Mouse (Mus musculus): ENCODE data around the gene Calcb.

DNA sequence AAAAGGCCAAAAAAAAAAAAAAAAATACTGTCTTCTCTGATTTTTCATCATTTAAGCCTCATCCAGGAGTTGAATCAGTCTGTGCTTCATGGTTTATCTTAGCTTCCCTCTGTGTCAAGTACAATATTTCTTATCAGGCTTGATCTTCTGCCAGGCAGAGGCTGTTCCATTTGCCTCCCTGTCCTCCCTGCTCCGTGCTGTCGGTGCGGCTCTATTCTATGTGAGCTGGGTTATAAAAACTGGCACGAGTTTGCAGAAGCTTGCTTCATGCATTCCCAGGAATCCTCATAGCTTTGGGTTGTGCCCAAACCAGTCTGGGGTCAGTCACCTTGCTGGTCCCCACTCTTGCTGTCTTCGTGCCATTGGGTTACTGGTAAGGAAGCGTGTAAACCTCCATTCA is 12.7 kb downstream of the Calcb start:
- no peak for TF ChIP-seq GATA1 (IDR thresholded peaks at IDR 0.05; ENCODE audit: low read length)
- no peak for TF ChIP-seq TAL1 (IDR thresholded peaks at IDR 0.05; ENCODE audit: low read length)

All from erythroblast, embryonic 14.5 days (primary cell).